Mouse (Mus musculus): ENCODE results near the gene Hps6.

- TF ChIP-seq POLR2A (IDR thresholded peaks at IDR 0.05; ENCODE audit: borderline replicate concordance, insufficient read depth, low read length) = no peak
- no peak for TF ChIP-seq CTCF (IDR thresholded peaks at IDR 0.05; ENCODE audit: borderline replicate concordance, insufficient read depth, low read depth, low read length)
Observed at GRCm38 (mm10) chr19:46031689-46032432, 28.6 kb downstream of the Hps6 start.

Data from cerebellum, adult 2 months (tissue).